15 mouse cellular contexts compared by ENCODE assay signal in genomic region chr1:73931851-73932250, GRCm38 (mm10).
DNase-seq lines count a peak whose midpoint lies in the region; ATAC-seq and TF ChIP-seq lines count a peak whose summit lies in the region.
"Had no signal": no experiment of that assay in that cellular context is flagged by ENCODE, and none has a peak within 500 bp of the region (broad histone marks: within the 10 kb centered on the region; RNA-seq: fewer than 3 reads in every experiment).

No protein-coding gene starts in this region.

- H3K9me3 ChIP-seq in liver, postnatal 0 days (ENCODE audit: low read length) = no peaks in the 10 kb centered on the region
- no peaks in the 10 kb centered on the region for H3K9me3 ChIP-seq in kidney, embryonic 16.5 days (ENCODE audit: low read length)
- H3K9me3 ChIP-seq: forebrain, embryonic 12.5 days; G1E; hindbrain, embryonic 10.5 days; liver, embryonic 12.5 days had no signal

- H3K27me3 ChIP-seq in heart, adult 2 months (ENCODE audit: control insufficient read depth, insufficient read depth, low read length) = no peaks in the 10 kb centered on the region
- no peaks in the 10 kb centered on the region for H3K27me3 ChIP-seq in liver, postnatal 0 days (ENCODE audit: insufficient read depth, low read length)
- no peaks in the 10 kb centered on the region for H3K27me3 ChIP-seq in kidney, embryonic 16.5 days (ENCODE audit: insufficient read depth, low read length)
- H3K27me3 ChIP-seq: forebrain, embryonic 12.5 days; liver, embryonic 12.5 days had no signal

- H3K9ac ChIP-seq in heart, adult 2 months (ENCODE audit: low read depth, low read length) = 0 out of 2 replicates have a peak overlapping the region, but pooled peaks have one; percentile 12
- peak overlapping the region; percentile 30; the same call in 1 of the 2 replicates for H3K9ac ChIP-seq in liver, postnatal 0 days (replicated peaks)
- no peak overlapping the region for H3K9ac ChIP-seq in kidney, embryonic 16.5 days (replicated peaks; ENCODE audit: low read length)
- H3K9ac ChIP-seq: forebrain, embryonic 12.5 days; liver, embryonic 12.5 days had no signal

- no peak for DNase-seq in heart, adult 2 months
- DNase-seq in heart, adult 9 months (ENCODE audit: low spot score in 2 of 2) = no peak
- DNase-seq in liver, postnatal 0 days = no peak
- no peak for DNase-seq in liver
- peak; percentile 60 to 70 for DNase-seq in adrenal gland, postnatal 36 days
- DNase-seq in left cerebral cortex, postnatal 36 days (ENCODE audit: low spot score in 2 of 2) = no peak
- DNase-seq in right cerebral cortex, postnatal 14 days = no peak
- DNase-seq: cerebellum, postnatal 36 days; right cerebral cortex, postnatal 4 days had no signal

- TF ChIP-seq EP300 in heart, adult 2 months (IDR thresholded peaks at IDR 0.05; ENCODE audit: insufficient read depth, low read depth, low read length) = no peak
- no peak for TF ChIP-seq EP300 in liver, postnatal 0 days (IDR thresholded peaks at IDR 0.05; ENCODE audit: low read depth)

- no peak for TF ChIP-seq CTCF in heart, adult 2 months (IDR thresholded peaks at IDR 0.05)
- TF ChIP-seq CTCF in liver, postnatal 0 days (IDR thresholded peaks at IDR 0.05; ENCODE audit: low read depth) = no peak

- H3K27ac ChIP-seq in heart, adult 2 months = peak overlapping the region; percentile 79
- H3K27ac ChIP-seq in liver, postnatal 0 days (ENCODE audit: low read depth) = peak overlapping the region; percentile 55; the same call in 1 of the 2 replicates
- H3K27ac ChIP-seq in kidney, embryonic 16.5 days (ENCODE audit: low read length) = peak overlapping the region; percentile 83
- H3K27ac ChIP-seq: forebrain, embryonic 12.5 days; hindbrain, embryonic 10.5 days; liver, embryonic 12.5 days had no signal

- intact Hi-C loops in heart, adult 2 months (cut with DNase I) = no loop called here
- intact Hi-C loops in left cerebral cortex, postnatal 36 days (cut with DNase I) = no loop called here

- 45% methylated on average over 5 of the region's 5 CpGs for WGBS in heart, adult 2 months
- 56% methylated on average over 5 of the region's 5 CpGs for WGBS in liver, postnatal 0 days (ENCODE audit: insufficient replicate concordance)
- WGBS in kidney, embryonic 16.5 days = 44% methylated on average over 5 of the region's 5 CpGs

- H3K4me2 ChIP-seq in liver, postnatal 0 days (ENCODE audit: low read depth, low read length) = no peak overlapping the region
- H3K4me2 ChIP-seq in kidney, embryonic 16.5 days (replicated peaks; ENCODE audit: low read depth, low read length) = no peak overlapping the region
- H3K4me2 ChIP-seq: forebrain, embryonic 12.5 days; liver, embryonic 12.5 days had no signal

- TF ChIP-seq POLR2A in heart, adult 2 months (IDR thresholded peaks at IDR 0.05; ENCODE audit: insufficient read depth, low read depth, low read length) = no peak

- no peak overlapping the region for H3K4me3 ChIP-seq in heart, adult 2 months
- no peak overlapping the region for H3K4me3 ChIP-seq in liver, postnatal 0 days (ENCODE audit: low read depth, low read length)
- H3K4me3 ChIP-seq in kidney, embryonic 16.5 days (ENCODE audit: low read length) = no peak overlapping the region
- H3K4me3 ChIP-seq: forebrain, embryonic 12.5 days; hindbrain, embryonic 10.5 days; liver, embryonic 12.5 days had no signal

- H3K36me3 ChIP-seq in heart, adult 2 months (ENCODE audit: control insufficient read depth, insufficient read depth, low read length) = peaks cover 66% of the 10 kb centered on the region
- H3K36me3 ChIP-seq in liver, postnatal 0 days (replicated peaks; ENCODE audit: insufficient read depth, low read length) = peaks cover 19% of the 10 kb centered on the region
- peaks cover 12% of the 10 kb centered on the region; the same call in 1 of the 2 replicates for H3K36me3 ChIP-seq in kidney, embryonic 16.5 days (ENCODE audit: insufficient read depth, low read length)
- H3K36me3 ChIP-seq: G1E had no signal

- peaks cover 52% of the 10 kb centered on the region for H3K4me1 ChIP-seq in heart, adult 2 months (ENCODE audit: control insufficient read depth, insufficient read depth, low read length)
- peaks cover 30% of the 10 kb centered on the region for H3K4me1 ChIP-seq in liver, postnatal 0 days (ENCODE audit: insufficient read depth)
- H3K4me1 ChIP-seq in kidney, embryonic 16.5 days (ENCODE audit: insufficient read depth, low read length) = peaks cover 54% of the 10 kb centered on the region

- H3K79me2 ChIP-seq in heart, adult 2 months (replicated peaks; ENCODE audit: control insufficient read depth, insufficient read depth, low read length) = no peaks in the 10 kb centered on the region; the same call in 1 of the 2 replicates

- ATAC-seq in liver, postnatal 0 days = no peak
- no peak for ATAC-seq in kidney, embryonic 16.5 days (ENCODE audit: low FRiP score, low TSS enrichment)
- ATAC-seq: intestine, embryonic 16.5 days; liver, embryonic 12.5 days had no signal

Comparison
In these comparisons a context has a peak if more than half of its experiments do, and no peak if none do; other contexts are left out.
1. DNase-seq: peak in adrenal gland, postnatal 36 days (2 of 2); none in heart, adult 2 months (0 of 2), heart, adult 9 months (0 of 2), liver, postnatal 0 days (single experiment), liver (single experiment), left cerebral cortex, postnatal 36 days (0 of 2) and right cerebral cortex, postnatal 14 days (single experiment).
2. Peak in every context shown above with its lines, with median percentiles within 50 percentile points of each other: H3K27ac ChIP-seq.